Mouse (Mus musculus): ENCODE results near the gene Sprr2e. TPM values are rescaled to one million over a fixed set of nuclear protein-coding genes. Genes with fewer than 3 reads are reported as not detected.

Sprr2e gene
- polyA plus RNA-seq, 1 experiment from 2014 or later, result not detected

DNA sequence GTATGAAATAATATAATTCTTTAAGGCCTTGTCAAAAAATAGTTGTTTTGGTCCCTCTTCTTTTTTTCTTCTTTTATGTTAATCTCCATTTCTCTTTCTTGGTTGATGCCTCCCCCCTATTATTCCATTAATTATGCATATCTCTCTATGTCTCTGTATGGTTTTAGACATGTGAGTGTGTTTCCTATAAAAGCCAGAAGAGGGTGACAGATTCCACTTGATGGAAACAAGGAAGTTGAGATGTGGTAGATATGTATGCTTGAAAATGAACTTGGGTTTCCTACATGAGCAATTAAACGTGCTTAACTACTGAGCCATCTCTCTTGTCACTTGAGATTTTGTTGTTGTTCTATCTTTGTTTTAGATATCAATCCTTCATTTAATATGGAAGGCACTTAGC is 42.4 kb downstream of the Sprr2e start:
- H3K4me2 ChIP-seq (ENCODE audit: low read depth, low read length), result no peak overlapping the region
- H3K4me3 ChIP-seq (ENCODE audit: low read length), result no peak overlapping the region
- no peaks in the 10 kb centered on the region for H3K27me3 ChIP-seq (ENCODE audit: control insufficient read depth, insufficient read depth, low read depth, low read length)
- ATAC-seq (ENCODE audit: low read depth), result no peak
- no peak overlapping the region for H3K9ac ChIP-seq (ENCODE audit: low read length)
- no peaks in the 10 kb centered on the region for H3K4me1 ChIP-seq (replicated peaks; ENCODE audit: control insufficient read depth, insufficient read depth, low read length)
- H3K27ac ChIP-seq (ENCODE audit: low read length), result no peak overlapping the region
- 37% methylated on average over 1 of the region's 1 CpGs for WGBS
- no peaks in the 10 kb centered on the region for H3K36me3 ChIP-seq (ENCODE audit: control insufficient read depth, insufficient read depth, low read length)
- no peaks in the 10 kb centered on the region for H3K9me3 ChIP-seq (ENCODE audit: control insufficient read depth, low read length)

Other genes with a start within 250 kb of the Sprr2e start
- gene Prr9, start 228.2 kb upstream of the Sprr2e start, polyA plus RNA-seq (2015; fragmentation: Nextera tagmentation; extraction: Ambion mirVana), result not detected in 2 replicates
- gene Lelp1, start 209.4 kb upstream of the Sprr2e start, polyA plus RNA-seq (2015; fragmentation: Nextera tagmentation; extraction: Ambion mirVana), result not detected in 2 replicates
- gene Sprr2a1, start 136.3 kb upstream of the Sprr2e start, polyA plus RNA-seq (2015; fragmentation: Nextera tagmentation; extraction: Ambion mirVana), result 0.29 TPM in 1 of 2 replicates, not detected in the other
- 3.2 and 14.3 TPM in 2 replicates for gene Sprr2a2, start 136.2 kb upstream of the Sprr2e start, polyA plus RNA-seq (2015; fragmentation: Nextera tagmentation; extraction: Ambion mirVana)
- 0.34 and 0.84 TPM in 2 replicates for gene Sprr2a3, start 66.7 kb upstream of the Sprr2e start, polyA plus RNA-seq (2015; fragmentation: Nextera tagmentation; extraction: Ambion mirVana)
- not detected in 2 replicates for gene Sprr2b, start 35.5 kb upstream of the Sprr2e start, polyA plus RNA-seq (2015; fragmentation: Nextera tagmentation; extraction: Ambion mirVana)
- gene Sprr2d, start 13.0 kb upstream of the Sprr2e start, polyA plus RNA-seq (2015; fragmentation: Nextera tagmentation; extraction: Ambion mirVana), result not detected in 2 replicates
- not detected in 2 replicates for gene Sprr2f, start 13.0 kb downstream of the Sprr2e start, polyA plus RNA-seq (2015; fragmentation: Nextera tagmentation; extraction: Ambion mirVana)
- not detected in 2 replicates for gene Sprr2h, start 33.5 kb downstream of the Sprr2e start, polyA plus RNA-seq (2015; fragmentation: Nextera tagmentation; extraction: Ambion mirVana)
- gene Sprr2i, start 55.8 kb downstream of the Sprr2e start, polyA plus RNA-seq (2015; fragmentation: Nextera tagmentation; extraction: Ambion mirVana), result not detected in 2 replicates
- gene Sprr2j-ps, start 65.9 kb downstream of the Sprr2e start, polyA plus RNA-seq (2015; fragmentation: Nextera tagmentation; extraction: Ambion mirVana), result not detected in 2 replicates
- 7.8 and 10.3 TPM in 2 replicates for gene Gm9774, start 77.3 kb downstream of the Sprr2e start, polyA plus RNA-seq (2015; fragmentation: Nextera tagmentation; extraction: Ambion mirVana)
- not detected in 2 replicates for gene Sprr2k, start 80.4 kb downstream of the Sprr2e start, polyA plus RNA-seq (2015; fragmentation: Nextera tagmentation; extraction: Ambion mirVana)
- 0.79 TPM in 1 of 2 replicates, not detected in the other for gene Sprr1b, start 86.6 kb downstream of the Sprr2e start, polyA plus RNA-seq (2015; fragmentation: Nextera tagmentation; extraction: Ambion mirVana)
- gene Sprr3, start 106.6 kb downstream of the Sprr2e start, polyA plus RNA-seq (2015; fragmentation: Nextera tagmentation; extraction: Ambion mirVana), result not detected in 2 replicates
- gene Sprr1a, start 133.8 kb downstream of the Sprr2e start, polyA plus RNA-seq (2015; fragmentation: Nextera tagmentation; extraction: Ambion mirVana), result 0.97 and 2.8 TPM in 2 replicates
- not detected in 2 replicates for gene Sprr4, start 148.3 kb downstream of the Sprr2e start, polyA plus RNA-seq (2015; fragmentation: Nextera tagmentation; extraction: Ambion mirVana)
- not detected in 2 replicates for gene 2310046K23Rik, start 182.4 kb downstream of the Sprr2e start, polyA plus RNA-seq (2015; fragmentation: Nextera tagmentation; extraction: Ambion mirVana)
- gene Ivl, start 221.6 kb downstream of the Sprr2e start, polyA plus RNA-seq (2015; fragmentation: Nextera tagmentation; extraction: Ambion mirVana), result 0.64 TPM in 1 of 2 replicates, not detected in the other
- gene Smcp, start 236.9 kb downstream of the Sprr2e start, polyA plus RNA-seq (2015; fragmentation: Nextera tagmentation; extraction: Ambion mirVana), result not detected in 2 replicates

Measured in lung, embryonic 16.5 days (tissue).